Mouse (Mus musculus): ENCODE results near the gene Capn9.
A peak's percentile ranks its signal among the peaks of the same experiment; 100 is the strongest.

Gene Capn9

GRCm38 (mm10) chr8:124575811-124576210, at the start of gene Capn9:
Gene Capn9, plus strand, starts transcription at chr8:124576111.
- ATAC-seq (ENCODE audit: insufficient number of reproducible peaks, low FRiP score, low TSS enrichment), result no peak

- ATAC-seq (ENCODE audit: insufficient number of reproducible peaks, low FRiP score, low TSS enrichment), result no peak
These were observed 49.6 kb upstream of the Capn9 start for GRCm38 (mm10) chr8:124526261-124526660.

GRCm38 (mm10) chr8:124530076-124530475, 45.8 kb upstream of the Capn9 start:
- peak; percentile 86 for ATAC-seq (ENCODE audit: insufficient number of reproducible peaks, low FRiP score, low TSS enrichment)

- peak; percentile 37; the same call in 1 of the 2 replicates for ATAC-seq (ENCODE audit: insufficient number of reproducible peaks, low FRiP score, low TSS enrichment)
These were observed 45.4 kb upstream of the Capn9 start for GRCm38 (mm10) chr8:124530556-124530955.

GRCm38 (mm10) chr8:124530996-124531395, 44.9 kb upstream of the Capn9 start:
- ATAC-seq (ENCODE audit: insufficient number of reproducible peaks, low FRiP score, low TSS enrichment), result no peak

- no peak for ATAC-seq (ENCODE audit: insufficient number of reproducible peaks, low FRiP score, low TSS enrichment)
These were observed 43.3 kb upstream of the Capn9 start for GRCm38 (mm10) chr8:124532626-124533025.

GRCm38 (mm10) chr8:124535451-124535850, 40.5 kb upstream of the Capn9 start:
- no peak for ATAC-seq (ENCODE audit: insufficient number of reproducible peaks, low FRiP score, low TSS enrichment)

GRCm38 (mm10) chr8:124540906-124541305, 35.0 kb upstream of the Capn9 start:
- no peak for ATAC-seq (ENCODE audit: insufficient number of reproducible peaks, low FRiP score, low TSS enrichment)

GRCm38 (mm10) chr8:124542001-124542400, 33.9 kb upstream of the Capn9 start:
- no peak for ATAC-seq (ENCODE audit: insufficient number of reproducible peaks, low FRiP score, low TSS enrichment)

GRCm38 (mm10) chr8:124543272-124543671, 32.6 kb upstream of the Capn9 start:
- ATAC-seq (ENCODE audit: insufficient number of reproducible peaks, low FRiP score, low TSS enrichment), result no peak

- ATAC-seq (ENCODE audit: insufficient number of reproducible peaks, low FRiP score, low TSS enrichment), result no peak
These were observed 29.5 kb upstream of the Capn9 start for GRCm38 (mm10) chr8:124546371-124546770.

GRCm38 (mm10) chr8:124546815-124547214, 29.1 kb upstream of the Capn9 start:
- ATAC-seq (ENCODE audit: insufficient number of reproducible peaks, low FRiP score, low TSS enrichment), result no peak

GRCm38 (mm10) chr8:124547269-124547668, 28.6 kb upstream of the Capn9 start:
- no peak for ATAC-seq (ENCODE audit: insufficient number of reproducible peaks, low FRiP score, low TSS enrichment)

- ATAC-seq (ENCODE audit: insufficient number of reproducible peaks, low FRiP score, low TSS enrichment), result no peak
These were observed 27.7 kb upstream of the Capn9 start for GRCm38 (mm10) chr8:124548187-124548586.

GRCm38 (mm10) chr8:124551011-124551661, 24.8 kb upstream of the Capn9 start:
- no peak for ATAC-seq (ENCODE audit: insufficient number of reproducible peaks, low FRiP score, low TSS enrichment)

GRCm38 (mm10) chr8:124555113-124555750, 20.7 kb upstream of the Capn9 start:
- ATAC-seq (ENCODE audit: insufficient number of reproducible peaks, low FRiP score, low TSS enrichment), result no peak

GRCm38 (mm10) chr8:124556164-124556563, 19.7 kb upstream of the Capn9 start:
- ATAC-seq (ENCODE audit: insufficient number of reproducible peaks, low FRiP score, low TSS enrichment), result no peak

GRCm38 (mm10) chr8:124556658-124557057, 19.3 kb upstream of the Capn9 start:
- ATAC-seq (ENCODE audit: insufficient number of reproducible peaks, low FRiP score, low TSS enrichment), result peak; percentile 60; the same call in 1 of the 2 replicates

- ATAC-seq (ENCODE audit: insufficient number of reproducible peaks, low FRiP score, low TSS enrichment), result peak; percentile 75; the same call in 1 of the 2 replicates
These were observed 18.4 kb upstream of the Capn9 start for GRCm38 (mm10) chr8:124557476-124557875.

GRCm38 (mm10) chr8:124567126-124567525, 8.8 kb upstream of the Capn9 start:
- ATAC-seq (ENCODE audit: insufficient number of reproducible peaks, low FRiP score, low TSS enrichment), result no peak

GRCm38 (mm10) chr8:124567584-124567983, 8.3 kb upstream of the Capn9 start:
- no peak for ATAC-seq (ENCODE audit: insufficient number of reproducible peaks, low FRiP score, low TSS enrichment)

GRCm38 (mm10) chr8:124569100-124569499, 6.8 kb upstream of the Capn9 start:
- ATAC-seq (ENCODE audit: insufficient number of reproducible peaks, low FRiP score, low TSS enrichment), result no peak

Data from cerebellum, adult (tissue).